Mouse (Mus musculus) forebrain, embryonic 10.5 days (tissue): ENCODE measurements around the gene Tubb5. TPM values are rescaled to one million over a fixed set of nuclear protein-coding genes. Genes with fewer than 3 reads are reported as not detected.

Experiments used
- DNase-seq: peaks from one replicate; pipeline ENCODE4 v3.0.0-alpha.2; 2017; ENCODE audit warnings: low spot score; ENCODE audit errors: extremely low spot score
- H3K27ac ChIP-seq: fragments of 300-500 bp; sonication (generic); 2 replicates; pipeline ENCODE4 v1.5.1; 2016; ENCODE audit warnings: mild to moderate bottlenecking
- H3K27me3 ChIP-seq: fragments of 300-500 bp; sonication (generic); 2 replicates; pipeline ENCODE4 v1.6.1; 2016; ENCODE audit warnings: mild to moderate bottlenecking; ENCODE audit not compliant: poor library complexity, severe bottlenecking
- H3K36me3 ChIP-seq: fragments of 300-500 bp; sonication (generic); replicated peaks from 2 replicates; pipeline ENCODE4 v1.6.1; 2016; ENCODE audit warnings: mild to moderate bottlenecking, moderate library complexity
- H3K4me1 ChIP-seq: fragments of 300-500 bp; sonication (generic); 2 replicates; pipeline ENCODE4 v1.6.1; 2016
- H3K4me3 ChIP-seq: fragments of 300-500 bp; sonication (generic); 2 replicates; pipeline ENCODE4 v1.5.1; 2016; ENCODE audit warnings: mild to moderate bottlenecking, moderate library complexity
- H3K9me3 ChIP-seq: fragments of 300-500 bp; sonication (generic); 2 replicates; pipeline ENCODE4 v1.6.1; 2016; ENCODE audit warnings: mild to moderate bottlenecking, moderate library complexity
- WGBS: fragments of 180-500 bp; shearing (Covaris S2); methylation state at CpG from one replicate; pipeline ENCODE4 v1.1.7; 2016; 5-methylcytosine and 5-hydroxymethylcytosine counted together
- polyA plus RNA-seq: library from polyadenylated mRNA; unstranded; fragments of >200 nt; fragmentation: Nextera tagmentation; extraction: Ambion mirVana; gene quantifications from 2 replicates; pipeline ENCODE4 v1.2.1, GENCODE M21; 2016

Tubb5 gene
- polyA plus RNA-seq, 1 experiment from 2014 or later = 1,608 TPM

- DNase-seq = no peak
- peaks cover 24% of the 10 kb centered on the region for H3K27me3 ChIP-seq
- no peaks in the 10 kb centered on the region for H3K36me3 ChIP-seq
- H3K9me3 ChIP-seq = no peaks in the 10 kb centered on the region
- H3K4me1 ChIP-seq = peaks cover 18% of the 10 kb centered on the region
- 81% methylated on average over 7 of the region's 7 CpGs for WGBS
- H3K27ac ChIP-seq = no peak overlapping the region
- no peak overlapping the region for H3K4me3 ChIP-seq
These were observed 22.3 kb downstream of the Tubb5 start for GRCm38 (mm10) chr17:35815836-35816235.

DNA sequence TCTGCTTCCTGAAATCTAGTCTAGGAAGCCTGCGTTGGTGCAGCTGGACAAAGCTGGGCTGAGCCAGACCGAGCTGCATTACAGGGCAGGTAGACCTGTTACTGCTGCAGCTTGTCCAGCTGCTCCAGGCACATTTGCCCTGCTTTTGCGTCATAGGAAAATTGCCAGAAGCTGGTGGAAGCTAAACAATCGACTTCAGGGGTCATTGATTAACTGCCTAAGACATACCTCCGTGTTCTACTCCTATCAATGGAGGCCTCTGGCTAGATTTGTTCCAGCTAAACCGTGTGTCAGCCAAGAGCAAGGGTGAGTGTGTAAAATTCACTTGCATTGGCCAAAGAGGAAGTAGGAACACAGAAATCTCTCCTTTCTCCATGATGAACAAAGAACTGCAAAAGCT, 23.4 kb downstream of the Tubb5 start:
- Histone ChIP-seq H3K4me3 (no peak overlapping the region), H3K36me3 (no peaks in the 10 kb centered on the region), H3K4me1 (peaks cover 14% of the 10 kb centered on the region), H3K9me3 (no peaks in the 10 kb centered on the region), H3K27ac (no peak overlapping the region; the same call in 1 of the 2 replicates), H3K27me3 (peaks cover 12% of the 10 kb centered on the region)
- 74% methylated on average over 6 of the region's 6 CpGs for WGBS
- no peak for DNase-seq

GRCm38 (mm10) chr17:35813653-35814052, 24.5 kb downstream of the Tubb5 start:
- peaks cover 14% of the 10 kb centered on the region for H3K4me1 ChIP-seq
- WGBS = 87% methylated on average over 7 of the region's 7 CpGs
- H3K9me3 ChIP-seq = no peaks in the 10 kb centered on the region
- H3K27ac ChIP-seq = 0 out of 2 replicates have a peak overlapping the region, but pooled peaks have one; percentile 20
- no peak for DNase-seq
- 0 out of 2 replicates have a peak, but pooled peaks cover 4% of the 10 kb centered on the region for H3K27me3 ChIP-seq
- H3K36me3 ChIP-seq = no peaks in the 10 kb centered on the region
- H3K4me3 ChIP-seq = no peak overlapping the region

- 82% methylated on average over 7 of the region's 7 CpGs for WGBS
- no peak for DNase-seq
- Histone ChIP-seq H3K36me3 (no peaks in the 10 kb centered on the region), H3K9me3 (no peaks in the 10 kb centered on the region), H3K4me3 (no peak overlapping the region), H3K4me1 (peaks cover 14% of the 10 kb centered on the region), H3K27ac (0 out of 2 replicates have a peak overlapping the region, but pooled peaks have one; percentile 20), H3K27me3 (0 out of 2 replicates have a peak, but pooled peaks cover 4% of the 10 kb centered on the region)
These were observed 24.9 kb downstream of the Tubb5 start for GRCm38 (mm10) chr17:35813245-35813647.

- DNase-seq = no peak
- H3K4me3 ChIP-seq = no peak overlapping the region
- H3K9me3 ChIP-seq = no peaks in the 10 kb centered on the region
- WGBS = 83% methylated on average over 6 of the region's 6 CpGs
- no peaks in the 10 kb centered on the region for H3K36me3 ChIP-seq
- H3K27me3 ChIP-seq = 0 out of 2 replicates have a peak, but pooled peaks cover 4% of the 10 kb centered on the region
- H3K4me1 ChIP-seq = peaks cover 14% of the 10 kb centered on the region
- no peak overlapping the region for H3K27ac ChIP-seq
These were observed 25.4 kb downstream of the Tubb5 start for GRCm38 (mm10) chr17:35812736-35813135.

DNA sequence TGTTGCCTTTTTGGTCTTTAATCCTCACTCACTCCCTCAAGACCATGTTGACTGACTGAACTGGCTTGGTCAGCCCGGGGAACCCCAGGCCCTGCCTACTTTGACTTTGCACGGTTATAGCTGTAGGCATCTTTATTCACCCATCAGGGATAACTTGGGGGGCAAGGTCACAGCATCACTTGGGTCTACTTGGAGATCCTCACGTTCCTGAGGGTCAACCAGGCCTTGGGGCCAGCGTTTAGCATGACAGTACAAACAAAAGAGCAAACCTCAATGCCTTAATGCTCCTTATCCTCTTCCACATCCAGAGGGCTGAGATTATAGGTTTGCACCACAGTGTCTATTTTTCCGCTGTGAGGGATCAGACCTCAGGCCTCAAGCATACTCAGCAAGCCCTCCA, 25.8 kb downstream of the Tubb5 start:
- no peak for DNase-seq
- Histone ChIP-seq H3K27ac (no peak overlapping the region), H3K36me3 (no peaks in the 10 kb centered on the region)

DNA sequence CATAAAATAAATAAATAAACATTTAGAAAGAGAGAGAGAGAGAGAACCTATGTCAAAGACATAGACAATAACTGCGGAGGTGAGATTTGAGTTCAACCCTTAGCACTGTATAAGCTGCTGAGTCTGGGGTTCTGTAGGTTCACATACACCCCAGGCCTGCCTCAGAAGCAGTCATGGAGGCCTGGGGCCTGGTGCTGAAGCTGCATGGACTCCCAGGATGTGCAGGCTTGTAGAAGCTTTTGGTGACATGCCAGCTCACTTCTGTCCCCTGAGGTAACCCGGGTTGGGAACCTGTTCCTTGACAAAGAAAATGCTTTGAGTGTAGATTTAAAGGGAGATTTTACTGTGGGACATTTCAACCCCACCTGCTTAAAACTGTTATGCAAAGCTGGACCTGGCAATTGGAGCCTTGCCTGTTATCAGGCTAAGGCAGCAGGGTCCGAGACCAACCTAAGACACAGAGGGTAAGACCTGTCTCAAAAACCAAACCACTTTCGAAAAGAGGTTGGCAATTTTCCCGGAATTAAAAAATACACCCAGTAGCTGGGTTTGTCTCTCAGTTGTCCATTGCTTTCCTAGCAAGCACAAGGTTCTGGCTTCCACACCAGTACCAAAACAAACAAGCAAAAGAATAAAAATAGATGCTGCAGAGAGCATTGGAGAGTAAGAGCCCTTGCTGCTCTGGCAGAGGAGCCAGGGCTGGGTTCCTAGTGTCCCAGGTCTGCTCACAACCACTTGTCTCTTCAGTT, 27.0 kb downstream of the Tubb5 start:
- 0 out of 2 replicates have a peak, but pooled peaks cover under 1% of the 10 kb centered on the region for H3K4me1 ChIP-seq
- WGBS = 93% methylated on average over 5 of the region's 5 CpGs
- H3K36me3 ChIP-seq = no peaks in the 10 kb centered on the region
- H3K27ac ChIP-seq = no peak overlapping the region
- no peak for DNase-seq
- H3K27me3 ChIP-seq = no peaks in the 10 kb centered on the region
- no peaks in the 10 kb centered on the region for H3K9me3 ChIP-seq
- no peak overlapping the region for H3K4me3 ChIP-seq

More for the DNA sequence above, 25.8 kb downstream of the Tubb5 start:
- H3K9me3 ChIP-seq = no peaks in the 10 kb centered on the region
- 0 out of 2 replicates have a peak, but pooled peaks cover 4% of the 10 kb centered on the region for H3K27me3 ChIP-seq
- H3K4me1 ChIP-seq = peaks cover 12% of the 10 kb centered on the region
- WGBS = 74% methylated on average over 5 of the region's 5 CpGs
- H3K4me3 ChIP-seq = no peak overlapping the region

GRCm38 (mm10) chr17:35809395-35809794, 28.7 kb downstream of the Tubb5 start:
- Histone ChIP-seq H3K27ac (no peak overlapping the region), H3K4me3 (no peak overlapping the region), H3K36me3 (no peaks in the 10 kb centered on the region), H3K9me3 (no peaks in the 10 kb centered on the region), H3K4me1 (no peaks in the 10 kb centered on the region), H3K27me3 (no peaks in the 10 kb centered on the region)
- DNase-seq = no peak
- WGBS = 90% methylated on average over 11 of the region's 11 CpGs

DNA sequence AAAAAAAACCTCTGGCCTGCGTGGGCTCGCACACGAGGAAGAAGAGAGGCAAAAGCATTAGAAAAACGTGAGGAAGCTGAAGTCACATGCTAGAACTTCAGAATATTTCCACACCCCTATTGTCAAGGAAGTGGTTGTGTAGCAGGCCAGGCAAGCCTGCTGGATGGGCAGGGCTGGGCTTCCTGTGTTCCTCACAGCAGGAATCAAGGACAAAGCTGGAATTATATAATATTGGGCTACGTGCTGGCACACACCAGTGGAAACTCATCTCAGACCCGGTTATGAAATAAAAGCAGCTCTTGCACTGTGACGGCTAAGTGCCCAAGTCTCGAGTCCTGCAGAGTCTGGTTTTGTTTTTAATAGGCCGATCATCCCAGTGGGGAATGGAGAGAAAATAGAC, 30.0 kb downstream of the Tubb5 start:
- Histone ChIP-seq H3K9me3 (no peaks in the 10 kb centered on the region), H3K27me3 (no peaks in the 10 kb centered on the region), H3K4me3 (no peak overlapping the region), H3K4me1 (no peaks in the 10 kb centered on the region), H3K27ac (no peak overlapping the region), H3K36me3 (no peaks in the 10 kb centered on the region)
- no peak for DNase-seq
- 82% methylated on average over 9 of the region's 9 CpGs for WGBS

GRCm38 (mm10) chr17:35803858-35804399, 34.2 kb downstream of the Tubb5 start:
- 90% methylated on average over 4 of the region's 4 CpGs for WGBS
- Histone ChIP-seq H3K9me3 (no peaks in the 10 kb centered on the region), H3K4me1 (no peaks in the 10 kb centered on the region), H3K4me3 (no peak overlapping the region), H3K36me3 (no peaks in the 10 kb centered on the region), H3K27me3 (no peaks in the 10 kb centered on the region), H3K27ac (no peak overlapping the region)
- no peak for DNase-seq

GRCm38 (mm10) chr17:35803020-35803419, 35.1 kb downstream of the Tubb5 start:
- no peak for DNase-seq
- H3K4me1 ChIP-seq = no peaks in the 10 kb centered on the region
- peaks cover 4% of the 10 kb centered on the region for H3K9me3 ChIP-seq
- no peak overlapping the region for H3K4me3 ChIP-seq
- no peaks in the 10 kb centered on the region for H3K27me3 ChIP-seq
- no peaks in the 10 kb centered on the region for H3K36me3 ChIP-seq
- peak overlapping the region; percentile 51; the same call in 1 of the 2 replicates for H3K27ac ChIP-seq
- WGBS = 65% methylated on average over 6 of the region's 6 CpGs

GRCm38 (mm10) chr17:35800905-35801304, 37.2 kb downstream of the Tubb5 start:
- H3K27ac ChIP-seq = no peak overlapping the region
- H3K9me3 ChIP-seq = peaks cover 4% of the 10 kb centered on the region
- no peak for DNase-seq
- H3K36me3 ChIP-seq = no peaks in the 10 kb centered on the region
- no peaks in the 10 kb centered on the region for H3K27me3 ChIP-seq
- H3K4me3 ChIP-seq = no peak overlapping the region
- 76% methylated on average over 2 of the region's 2 CpGs for WGBS
- H3K4me1 ChIP-seq = no peaks in the 10 kb centered on the region

GRCm38 (mm10) chr17:35796835-35797234, 41.3 kb downstream of the Tubb5 start:
- DNase-seq = no peak
- H3K36me3 ChIP-seq = no peaks in the 10 kb centered on the region
- 72% methylated on average over 5 of the region's 5 CpGs for WGBS
- peaks cover 4% of the 10 kb centered on the region for H3K9me3 ChIP-seq
- no peaks in the 10 kb centered on the region for H3K27me3 ChIP-seq
- no peak overlapping the region for H3K4me3 ChIP-seq
- H3K27ac ChIP-seq = no peak overlapping the region
- no peaks in the 10 kb centered on the region for H3K4me1 ChIP-seq
